Mouse (Mus musculus): Measurements from ENCODE around the gene Npw. TPM values are rescaled to one million over a fixed set of nuclear protein-coding genes. Genes with fewer than 3 reads are reported as not detected.
A peak's percentile ranks its signal among the peaks of the same experiment; 100 is the strongest.

Npw gene
- total RNA-seq, 2 experiments from 2014 or later, result 0.58 to 1.4 TPM

DNA sequence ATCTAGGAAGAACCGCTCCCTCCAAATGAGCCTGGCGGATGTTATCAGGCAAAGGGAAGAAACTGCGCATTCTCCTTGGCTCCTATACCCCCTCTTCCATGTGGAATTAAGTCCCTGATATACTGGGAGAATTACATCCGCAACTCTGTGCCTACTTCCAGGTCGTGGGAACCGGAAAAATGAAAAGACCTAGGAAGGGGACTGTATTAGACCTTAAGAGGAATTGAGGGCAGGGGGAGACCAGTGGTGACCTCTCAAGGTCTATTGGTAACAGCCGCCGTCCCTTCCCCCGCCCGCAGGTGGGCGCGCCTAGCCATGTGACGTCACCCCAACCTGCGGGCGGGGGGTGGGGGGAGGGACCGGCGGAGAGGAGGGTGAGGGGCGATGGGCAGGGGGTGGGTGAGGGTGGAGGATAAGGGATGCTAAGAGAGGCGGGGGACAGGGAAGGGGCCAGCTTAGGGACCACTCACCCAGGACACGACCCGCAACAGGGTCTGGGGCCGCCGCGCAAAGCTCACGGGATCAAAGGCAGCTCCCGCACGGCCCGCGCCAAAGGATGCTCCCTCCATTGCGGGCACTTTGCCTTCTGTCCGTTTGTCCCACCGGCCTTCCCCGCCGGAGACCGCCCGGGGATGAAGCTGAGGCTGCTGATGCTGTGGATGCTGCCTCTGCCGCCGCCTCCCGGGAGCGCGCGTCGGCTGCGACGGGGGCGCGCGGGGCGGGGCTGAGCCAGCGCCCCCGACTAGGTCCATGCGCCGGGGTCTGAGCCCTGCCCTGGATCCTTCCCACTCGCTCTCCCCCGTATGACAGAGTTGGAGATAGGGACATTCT is 31.2 kb upstream of the Npw start, which contains the start of gene Syngr3:
Gene Syngr3, minus strand, starts transcription at position 705 of the 831 bp plus-strand sequence.
- peak within 1 kb of the TSS; percentile 67 for H3K4me3 ChIP-seq
- no peak; the same call in 1 of the 2 replicates for TF ChIP-seq CTCF (IDR thresholded peaks at IDR 0.05)

DNA sequence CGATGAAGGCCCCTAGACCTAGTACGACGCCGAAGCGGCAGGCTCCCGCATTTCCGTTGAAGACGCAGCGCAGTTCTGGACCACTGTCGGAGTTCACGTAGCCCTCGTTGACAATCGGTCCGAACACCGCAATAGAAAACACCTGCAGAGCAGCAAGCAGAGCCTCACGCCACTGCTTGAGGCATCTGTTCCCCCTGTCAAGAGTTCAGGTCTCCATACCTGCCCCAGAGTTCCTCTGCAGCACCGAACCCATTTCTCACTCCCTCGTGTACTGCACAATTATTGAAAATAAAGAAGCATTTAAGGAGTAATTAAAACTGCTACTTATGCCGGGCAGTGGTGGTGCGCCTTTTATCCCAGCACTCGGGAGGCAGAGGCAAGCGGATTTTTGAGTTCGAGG is 29.3 kb upstream of the Npw start:
- Histone ChIP-seq H3K27ac (no peak overlapping the region), H3K4me3 (peak overlapping the region; percentile 67)
- DNase-seq (ENCODE audit: extremely low spot score in 1 of 2, low spot score in 2 of 2), result no peak
- no peak for TF ChIP-seq CTCF (IDR thresholded peaks at IDR 0.05)
- intact Hi-C loops (cut with DNase I), result no loop called here

More for the DNA sequence above, 31.2 kb upstream of the Npw start, which contains the start of gene Syngr3:
- peak; percentile 59 to 61 for DNase-seq (ENCODE audit: extremely low spot score in 1 of 2, low spot score in 2 of 2)
- intact Hi-C loops (cut with DNase I), result no loop called here
- peak within 1 kb of the TSS; percentile 99 for H3K27ac ChIP-seq

DNA sequence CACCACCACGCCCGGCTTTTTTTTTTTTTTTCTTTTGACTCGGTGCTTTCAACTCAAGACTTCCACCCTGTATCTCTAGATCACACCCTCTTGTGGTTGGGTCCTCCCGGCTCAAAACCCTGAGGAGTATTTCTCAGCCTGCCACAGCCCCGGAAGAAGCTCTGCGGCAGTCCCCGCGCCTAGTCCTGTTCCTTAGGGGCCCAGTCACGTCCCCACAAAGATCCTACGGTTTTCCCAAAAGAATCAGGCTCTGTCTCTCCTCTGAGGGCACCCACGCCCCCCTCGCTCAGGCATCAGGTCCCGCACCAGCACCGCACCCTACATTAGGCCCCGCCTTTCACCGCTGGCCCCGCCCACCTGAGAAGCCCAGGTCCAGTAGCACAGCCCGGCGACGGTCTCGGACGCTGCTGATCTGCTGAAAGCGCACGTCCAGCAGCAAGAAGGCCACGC is 28.9 kb upstream of the Npw start:
- intact Hi-C loops (cut with DNase I), result no loop called here
- no peak for TF ChIP-seq CTCF (IDR thresholded peaks at IDR 0.05)
- H3K27ac ChIP-seq, result no peak overlapping the region
- peak in 1 of 2 experiments; percentile 42 for DNase-seq (ENCODE audit: extremely low spot score in 1 of 2, low spot score in 2 of 2)
- peak overlapping the region; percentile 67 for H3K4me3 ChIP-seq

DNA sequence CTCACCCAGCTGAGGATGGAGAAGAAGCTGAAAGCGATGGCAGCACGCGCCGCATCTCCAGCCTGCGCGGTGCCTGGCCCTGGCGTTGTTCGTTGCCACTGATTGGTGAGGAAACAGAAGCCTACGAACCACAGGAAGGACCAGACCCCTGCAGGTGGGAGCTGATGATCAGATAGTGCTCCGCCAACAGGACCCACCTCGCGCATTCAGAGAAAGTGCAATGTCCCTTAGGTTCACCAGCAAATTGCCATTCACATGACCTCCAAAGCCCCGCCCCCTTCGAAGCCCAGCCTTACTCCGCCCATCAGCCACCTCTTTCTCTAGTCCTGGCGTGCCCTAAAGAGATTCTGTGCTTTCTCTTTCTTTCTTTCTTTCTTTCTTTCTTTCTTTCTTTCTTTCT is 28.3 kb upstream of the Npw start:
- no peak for DNase-seq (ENCODE audit: extremely low spot score in 1 of 2, low spot score in 2 of 2)
- intact Hi-C loops (cut with DNase I), result no loop called here

DNA sequence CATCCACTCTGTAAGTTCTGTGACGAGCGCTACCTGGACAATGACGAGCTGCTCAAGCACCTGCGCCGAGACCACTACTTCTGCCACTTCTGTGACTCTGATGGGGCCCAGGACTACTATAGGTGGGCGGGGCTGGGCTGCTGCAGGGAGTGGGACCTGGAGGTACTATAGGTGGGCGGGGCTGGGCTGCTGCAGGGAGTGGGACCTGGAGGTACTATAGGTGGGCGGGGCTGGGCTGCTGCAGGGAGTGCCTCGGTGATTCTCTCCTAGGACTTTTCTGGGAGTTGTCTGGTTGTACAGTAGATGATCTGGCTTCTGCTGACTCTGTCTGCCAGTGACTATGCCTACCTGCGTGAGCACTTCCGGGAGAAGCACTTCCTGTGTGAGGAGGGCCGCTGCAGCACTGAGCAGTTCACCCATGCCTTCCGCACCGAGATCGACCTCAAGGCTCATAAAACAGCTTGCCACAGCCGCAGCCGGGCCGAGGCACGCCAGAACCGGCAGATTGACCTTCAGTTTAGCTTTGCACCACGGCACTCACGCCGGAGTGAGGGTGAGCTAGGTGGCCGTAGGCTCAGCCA is 19.3 kb upstream of the Npw start:
- intact Hi-C loops (cut with DNase I), result no loop called here
- no peak for TF ChIP-seq CTCF (IDR thresholded peaks at IDR 0.05)
- Histone ChIP-seq H3K4me3 (no peak overlapping the region), H3K27ac (no peak overlapping the region)
- DNase-seq (ENCODE audit: extremely low spot score in 1 of 2, low spot score in 2 of 2), result no peak

More for the DNA sequence above, 28.3 kb upstream of the Npw start:
- H3K4me3 ChIP-seq, result no peak overlapping the region
- TF ChIP-seq CTCF (IDR thresholded peaks at IDR 0.05), result no peak
- no peak overlapping the region for H3K27ac ChIP-seq

DNA sequence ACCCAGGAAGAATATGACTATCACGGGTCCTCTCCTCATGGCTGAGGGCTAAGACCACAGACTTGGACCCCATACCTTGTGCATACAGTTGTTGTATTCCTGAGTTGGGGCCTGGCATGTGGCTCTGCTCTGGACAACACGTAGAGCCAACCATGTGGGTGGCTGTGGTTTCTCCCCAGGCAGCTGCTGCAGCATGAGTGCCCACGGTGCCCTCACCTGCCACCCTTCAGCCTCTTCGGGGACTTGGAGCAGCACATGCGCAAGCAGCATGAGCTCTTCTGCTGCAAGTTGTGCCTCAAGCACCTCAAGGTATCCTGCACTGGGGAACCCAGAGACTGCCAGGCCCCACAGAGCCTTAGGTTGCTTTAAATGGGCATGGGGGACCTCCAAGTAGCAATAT is 18.6 kb upstream of the Npw start:
- H3K4me3 ChIP-seq, result no peak overlapping the region
- intact Hi-C loops (cut with DNase I), result no loop called here
- no peak for TF ChIP-seq CTCF (IDR thresholded peaks at IDR 0.05)
- no peak overlapping the region for H3K27ac ChIP-seq
- DNase-seq (ENCODE audit: extremely low spot score in 1 of 2, low spot score in 2 of 2), result no peak

DNA sequence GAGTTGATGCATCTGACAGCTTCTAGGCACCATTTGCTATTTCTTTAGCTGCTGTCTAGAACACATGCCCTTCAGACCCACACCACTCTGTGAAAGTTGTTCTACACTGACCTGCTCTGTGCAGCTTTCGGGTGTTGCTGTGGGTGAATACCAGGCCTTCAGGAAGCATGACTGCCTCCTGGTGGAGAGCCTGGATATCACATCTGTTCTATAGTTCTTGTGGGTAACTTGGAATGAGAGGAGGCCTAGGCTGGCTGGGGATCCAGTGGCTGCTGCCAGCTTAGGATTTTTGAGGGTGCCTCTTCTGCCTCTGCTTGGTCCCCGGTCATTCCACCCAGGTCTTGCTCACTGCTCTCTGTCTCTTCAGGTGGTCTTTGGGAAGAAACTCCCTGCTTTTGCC is 17.9 kb upstream of the Npw start:
- H3K27ac ChIP-seq, result no peak overlapping the region
- TF ChIP-seq CTCF (IDR thresholded peaks at IDR 0.05), result peak; percentile 74
- no peak overlapping the region for H3K4me3 ChIP-seq
- intact Hi-C loops (cut with DNase I), result no loop called here
- DNase-seq (ENCODE audit: extremely low spot score in 1 of 2, low spot score in 2 of 2), result peak; percentile 54 to 56

DNA sequence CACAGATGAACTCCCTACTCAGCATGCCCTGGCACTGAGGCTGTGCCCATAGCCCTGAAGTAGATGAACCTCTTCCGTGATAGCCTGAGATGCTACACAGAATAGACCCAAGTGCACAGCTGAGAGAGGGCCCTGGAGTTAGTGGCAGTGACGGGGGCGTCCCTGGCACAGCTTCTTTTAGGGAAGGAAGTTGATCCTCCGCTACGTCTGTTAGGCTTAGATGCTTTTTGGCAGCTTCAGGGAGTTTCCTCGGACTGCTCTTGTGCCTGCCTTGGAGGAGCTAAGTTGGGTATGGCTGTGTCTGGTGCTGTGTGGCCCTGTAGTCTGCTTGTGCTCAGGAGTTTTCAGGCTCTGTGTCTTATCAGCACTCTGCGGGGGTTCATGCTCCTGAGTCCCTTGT is 16.0 kb upstream of the Npw start:
- intact Hi-C loops (cut with DNase I), result no loop called here
- peak in 1 of 2 experiments; percentile 57 for DNase-seq (ENCODE audit: extremely low spot score in 1 of 2, low spot score in 2 of 2)
- Histone ChIP-seq H3K27ac (no peak overlapping the region), H3K4me3 (no peak overlapping the region)
- no peak for TF ChIP-seq CTCF (IDR thresholded peaks at IDR 0.05)

DNA sequence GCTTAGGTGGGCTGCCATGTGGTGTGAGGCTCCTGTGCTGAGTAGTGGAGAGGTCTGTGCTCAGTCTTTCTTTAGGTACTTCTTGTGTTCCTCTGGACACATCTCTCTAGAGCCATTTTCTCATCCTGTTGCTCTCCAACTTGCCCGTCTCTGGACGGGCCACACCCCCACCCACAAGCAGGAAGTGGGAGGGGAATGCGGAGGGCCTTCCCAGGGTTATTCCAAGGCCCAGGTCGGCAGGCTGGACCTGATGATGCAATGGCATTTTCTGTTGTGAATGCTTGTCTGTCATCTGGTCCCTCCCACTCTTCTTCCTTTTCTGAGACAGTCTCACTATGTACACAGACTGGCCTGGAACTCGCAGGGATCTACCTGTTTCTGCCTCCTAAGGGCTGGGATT is 13.9 kb upstream of the Npw start:
- TF ChIP-seq CTCF (IDR thresholded peaks at IDR 0.05), result no peak
- Histone ChIP-seq H3K27ac (no peak overlapping the region), H3K4me3 (no peak overlapping the region)
- intact Hi-C loops (cut with DNase I), result no loop called here
- no peak for DNase-seq (ENCODE audit: extremely low spot score in 1 of 2, low spot score in 2 of 2)

DNA sequence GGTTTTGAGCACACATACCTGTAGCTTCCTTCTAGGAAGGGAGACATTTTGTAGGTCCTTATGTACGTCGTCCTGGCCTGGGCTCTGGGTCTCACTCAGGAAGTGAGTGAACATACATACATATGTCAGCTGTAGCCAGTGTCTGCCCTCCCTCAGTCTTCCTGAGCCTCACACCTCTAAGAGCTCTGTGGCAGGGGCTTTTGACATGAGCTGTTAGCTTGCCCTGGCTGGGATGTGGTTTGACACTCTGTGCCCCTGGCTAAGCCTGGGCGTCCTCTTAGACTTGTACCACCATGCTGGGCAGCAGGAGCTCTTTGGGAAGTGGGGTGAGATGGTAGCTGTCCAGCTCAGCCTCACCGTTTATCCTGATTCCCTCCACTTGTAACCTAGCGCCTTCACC is 13.1 kb upstream of the Npw start:
- intact Hi-C loops (cut with DNase I), result no loop called here
- Histone ChIP-seq H3K27ac (no peak overlapping the region), H3K4me3 (0 out of 2 replicates have a peak overlapping the region, but pooled peaks have one; percentile 6)
- TF ChIP-seq CTCF (IDR thresholded peaks at IDR 0.05), result no peak
- DNase-seq (ENCODE audit: extremely low spot score in 1 of 2, low spot score in 2 of 2), result no peak

DNA sequence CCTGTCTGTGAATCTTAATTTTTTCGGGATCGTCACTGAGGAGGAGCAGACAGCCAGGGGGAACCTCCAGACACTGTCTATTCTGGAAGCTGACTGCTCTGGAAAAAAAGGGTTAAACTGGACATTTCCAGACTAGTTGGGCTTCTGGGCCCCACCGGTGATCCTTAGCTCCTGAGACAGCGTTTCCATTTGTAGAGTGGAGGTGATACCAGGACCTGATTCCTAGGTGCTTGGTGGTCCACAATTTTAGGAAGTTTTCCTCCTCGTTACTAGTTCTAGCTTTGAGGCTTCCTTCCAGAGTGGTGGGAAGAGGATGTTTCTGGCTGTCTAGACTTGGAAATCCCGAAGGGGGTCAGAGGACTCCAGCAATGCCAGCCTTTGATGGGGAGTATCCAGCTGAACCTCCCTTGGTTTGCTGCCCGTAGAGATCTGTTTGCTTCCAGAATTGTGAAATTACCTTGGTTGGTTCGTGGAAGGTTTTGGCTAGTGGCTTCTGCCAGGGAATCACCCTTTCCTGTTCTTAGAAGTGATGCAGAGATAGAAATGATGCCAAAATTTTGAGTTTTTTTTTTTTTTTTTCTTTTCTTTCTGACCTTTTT is 12.1 kb upstream of the Npw start:
- Histone ChIP-seq H3K27ac (peak overlapping the region; percentile 86), H3K4me3 (peak overlapping the region; percentile 90)
- intact Hi-C loops (cut with DNase I), result no loop called here
- TF ChIP-seq CTCF (IDR thresholded peaks at IDR 0.05), result no peak
- DNase-seq (ENCODE audit: extremely low spot score in 1 of 2, low spot score in 2 of 2), result no peak
